Mouse (Mus musculus): ENCODE measurements around the gene Klhl26.
A peak's percentile ranks its signal among the peaks of the same experiment; 100 is the strongest.

The Klhl26 gene

DNA sequence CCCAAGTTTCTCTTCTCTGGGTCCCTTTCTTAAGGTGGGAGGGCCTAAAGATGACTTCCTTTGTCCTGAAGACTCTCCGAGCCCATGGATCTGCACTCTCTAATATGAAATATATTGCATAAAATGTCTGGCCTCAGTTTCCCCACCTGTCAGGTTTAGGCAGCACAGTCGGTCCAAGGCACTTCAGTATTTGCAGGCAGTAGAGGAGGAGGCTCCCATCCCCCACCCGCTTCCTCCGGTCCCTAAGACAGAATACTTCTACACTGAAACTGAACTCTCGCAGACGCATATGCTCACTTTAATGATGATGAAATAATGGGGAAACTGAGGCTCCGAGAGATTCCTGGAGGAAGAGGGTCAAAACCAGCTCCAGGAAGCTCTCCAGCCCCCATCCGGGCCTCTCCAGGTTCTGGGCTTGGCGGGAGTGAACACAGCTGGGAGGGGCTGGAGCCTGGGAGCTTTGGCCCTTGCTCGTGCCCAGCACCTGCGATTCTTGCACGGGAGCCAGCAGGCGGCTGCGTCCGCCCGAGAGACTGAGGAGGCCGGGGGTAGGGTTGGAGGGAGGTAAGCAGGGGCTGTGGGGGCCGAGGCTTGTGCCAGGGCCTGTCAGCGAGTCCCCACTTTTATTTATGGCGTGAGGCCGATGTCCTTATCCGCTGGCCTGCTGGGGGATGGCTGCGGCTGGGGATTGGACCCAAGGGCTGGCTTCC, 25.2 kb upstream of the Klhl26 start:
- DNase-seq (ENCODE audit: low read depth), result peak; percentile 31

DNA sequence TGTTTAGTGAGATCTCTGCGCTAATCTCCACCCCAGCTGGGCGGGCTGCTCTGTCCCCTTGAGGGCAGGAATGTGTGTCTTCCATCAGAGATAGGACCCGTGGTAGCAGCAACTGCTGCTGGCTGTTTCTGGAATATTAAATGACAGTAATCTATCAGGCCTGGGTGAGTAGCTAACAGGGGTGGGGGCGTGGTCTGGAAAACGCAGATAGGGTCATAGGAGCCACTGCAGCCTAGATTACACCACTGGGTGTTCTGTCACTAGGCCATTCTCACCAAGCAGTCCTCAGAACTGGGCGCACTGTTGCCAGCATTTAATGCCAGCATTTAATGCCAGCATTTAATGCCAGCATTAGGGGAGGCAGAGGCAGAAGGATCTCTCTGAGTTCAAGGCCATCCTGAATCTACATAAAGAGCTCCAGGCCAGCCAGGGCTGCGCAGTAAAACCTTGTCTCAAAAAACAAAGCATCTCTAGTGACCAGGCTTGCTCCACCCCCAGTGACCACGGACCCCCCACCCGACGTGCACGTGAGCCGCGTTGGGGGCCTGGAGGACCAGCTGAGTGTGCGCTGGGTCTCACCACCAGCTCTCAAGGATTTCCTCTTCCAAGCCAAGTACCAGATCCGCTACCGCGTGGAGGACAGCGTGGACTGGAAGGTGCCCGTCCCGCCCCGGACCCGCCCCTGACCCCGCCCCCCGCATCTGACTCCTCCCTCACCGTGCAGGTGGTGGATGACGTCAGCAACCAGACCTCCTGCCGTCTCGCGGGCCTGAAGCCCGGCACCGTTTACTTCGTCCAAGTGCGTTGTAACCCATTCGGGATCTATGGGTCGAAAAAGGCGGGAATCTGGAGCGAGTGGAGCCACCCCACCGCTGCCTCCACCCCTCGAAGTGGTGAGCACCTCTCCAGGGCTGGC, 23.9 kb upstream of the Klhl26 start:
- DNase-seq (ENCODE audit: low read depth), result peak; percentile 79

DNA sequence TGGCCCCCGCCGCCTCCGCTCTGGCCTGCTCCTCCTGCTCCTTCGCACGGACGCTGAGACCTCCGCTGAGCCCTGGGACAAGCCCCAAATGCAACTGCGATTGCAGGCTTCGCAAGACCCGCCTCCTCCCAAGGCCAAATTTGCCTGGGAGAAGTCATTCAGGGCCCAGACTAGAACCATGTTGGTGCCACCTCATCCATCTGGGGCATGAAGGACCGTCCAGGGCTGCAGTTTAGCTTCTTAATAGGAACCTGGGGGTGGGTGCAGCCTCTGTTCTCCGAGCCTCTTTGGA, 18.9 kb upstream of the Klhl26 start:
- no peak for DNase-seq (ENCODE audit: low read depth)

DNA sequence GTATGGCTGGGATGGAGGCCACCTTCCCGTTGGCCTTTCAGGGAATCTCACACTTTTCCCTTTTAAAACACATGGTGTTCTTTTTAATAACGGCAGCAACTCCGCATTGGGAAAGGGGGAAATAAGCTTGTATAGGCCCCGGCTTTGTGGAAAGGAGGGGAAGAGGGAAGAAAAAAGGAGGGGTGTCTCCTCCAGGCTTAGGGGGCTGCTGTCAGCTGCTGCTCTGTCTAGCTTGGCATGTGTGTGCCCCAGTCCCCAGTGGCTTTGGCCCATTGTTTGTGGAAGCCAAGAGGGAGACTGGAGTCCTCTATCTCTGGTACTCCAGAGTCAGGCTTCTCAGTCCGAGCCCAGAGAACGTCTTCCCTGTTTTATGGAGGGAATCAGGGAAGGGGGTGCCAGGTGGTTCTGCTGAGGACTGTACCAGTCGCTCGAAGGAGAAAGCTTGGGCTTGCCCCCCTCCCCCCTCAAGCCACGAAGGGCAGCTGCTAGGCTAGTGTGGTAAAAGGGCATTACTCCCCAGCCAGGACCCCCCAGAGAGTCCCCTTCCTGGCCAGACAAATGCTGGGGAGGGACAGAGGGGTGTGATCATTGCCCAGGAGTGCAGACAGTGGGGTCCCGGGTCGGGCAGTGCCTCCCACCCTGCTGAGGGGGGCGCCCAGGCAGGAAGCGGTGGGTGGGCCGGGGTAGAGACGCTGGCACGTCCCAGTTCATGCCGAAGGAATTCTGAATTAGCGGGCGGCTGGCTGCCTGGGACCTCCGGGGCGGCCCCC, 18.4 kb upstream of the Klhl26 start:
- DNase-seq (ENCODE audit: low read depth), result no peak

- peak; percentile 50 for DNase-seq (ENCODE audit: low read depth)
Measured at GRCm38 (mm10) chr8:70494416-70494945, 17.7 kb upstream of the Klhl26 start.

GRCm38 (mm10) chr8:70493692-70494415, 17.1 kb upstream of the Klhl26 start:
- peak; percentile 26 for DNase-seq (ENCODE audit: low read depth)

- DNase-seq (ENCODE audit: low read depth), result peak; percentile 19
Measured at GRCm38 (mm10) chr8:70492664-70493640, 16.2 kb upstream of the Klhl26 start, which contains the start of gene Crlf1. Gene Crlf1 (plus strand): TSS chr8:70493158.

- peak; percentile 29 for DNase-seq (ENCODE audit: low read depth)
Measured at GRCm38 (mm10) chr8:70490880-70491495, 14.2 kb upstream of the Klhl26 start.

- peak; percentile 19 for DNase-seq (ENCODE audit: low read depth)
Measured at GRCm38 (mm10) chr8:70490061-70490879, 13.5 kb upstream of the Klhl26 start.

- no peak for DNase-seq (ENCODE audit: low read depth)
Measured at GRCm38 (mm10) chr8:70489576-70489975, 12.8 kb upstream of the Klhl26 start.

DNA sequence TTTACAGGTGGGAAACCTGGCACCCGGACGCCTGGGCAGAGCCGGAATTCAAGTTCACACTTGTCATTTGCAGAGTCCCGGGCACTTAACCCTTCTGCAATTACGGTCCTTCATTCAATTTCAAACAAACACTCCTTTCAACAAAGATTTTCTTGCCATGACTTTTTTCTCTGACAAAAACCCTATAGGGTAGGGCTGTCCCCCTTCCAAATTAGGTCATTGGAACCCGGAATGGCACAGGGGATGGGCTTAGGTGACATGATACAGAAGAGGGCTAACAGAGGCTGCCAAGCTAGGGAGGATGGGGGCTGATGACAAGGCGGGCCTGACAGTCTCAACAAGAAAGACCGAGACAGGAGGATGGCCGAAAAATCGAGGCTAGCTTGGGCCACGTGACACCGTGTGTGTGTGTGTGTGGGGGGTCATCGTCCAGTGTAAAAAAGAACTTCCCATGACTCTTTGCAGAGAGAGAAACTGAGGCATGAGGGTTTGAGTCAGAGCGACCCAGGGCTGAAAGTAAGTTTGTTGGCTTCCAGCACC, 12.2 kb upstream of the Klhl26 start:
- DNase-seq (ENCODE audit: low read depth), result peak; percentile 41

DNA sequence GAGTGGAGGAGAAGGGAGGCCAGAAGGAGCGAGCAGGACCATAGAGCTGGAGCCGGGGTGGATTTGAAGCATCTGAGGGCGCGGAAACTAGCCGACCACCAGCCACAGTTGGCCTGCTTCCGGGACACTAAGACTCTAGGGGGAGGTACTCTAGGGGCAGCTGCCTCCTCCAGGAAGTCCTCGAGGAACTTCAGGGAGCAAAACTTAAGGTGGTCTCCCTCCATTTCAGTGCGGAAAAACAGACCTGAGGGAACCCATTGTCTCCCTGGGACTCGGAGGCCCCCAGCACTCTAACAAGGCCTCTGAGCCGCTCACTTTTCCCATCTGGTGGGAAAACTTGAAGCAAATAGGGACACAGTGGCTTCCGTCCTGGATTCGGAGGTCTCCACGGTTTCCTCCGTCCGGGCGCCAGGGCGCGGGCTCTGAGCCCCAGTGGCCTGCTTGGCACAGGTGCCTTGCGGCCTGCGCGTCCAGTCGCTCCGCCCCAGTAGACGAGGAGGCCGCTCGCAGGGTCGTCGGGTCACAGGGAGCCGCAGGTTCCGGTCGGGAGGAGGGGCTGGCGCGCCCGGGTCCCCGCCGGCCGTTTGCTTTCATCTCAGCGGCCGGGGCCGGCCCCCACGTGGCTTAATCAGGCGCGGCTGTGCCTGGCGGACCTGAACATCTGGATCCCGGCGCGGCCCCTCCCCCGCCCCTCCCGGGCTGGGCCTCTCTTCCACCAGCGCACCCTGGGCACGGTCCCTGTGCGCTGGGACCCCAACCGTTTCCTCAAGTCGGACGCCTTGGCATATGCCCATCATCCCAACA, 11.4 kb upstream of the Klhl26 start:
- DNase-seq (ENCODE audit: low read depth), result peak; percentile 47

GRCm38 (mm10) chr8:70486941-70487520, 10.3 kb upstream of the Klhl26 start, which contains the start of gene Tmem59l:
Gene Tmem59l (minus strand): TSS chr8:70487358.
- DNase-seq (ENCODE audit: low read depth), result no peak

- DNase-seq (ENCODE audit: low read depth), result no peak
Measured at GRCm38 (mm10) chr8:70486191-70486681, 9.5 kb upstream of the Klhl26 start.

DNA sequence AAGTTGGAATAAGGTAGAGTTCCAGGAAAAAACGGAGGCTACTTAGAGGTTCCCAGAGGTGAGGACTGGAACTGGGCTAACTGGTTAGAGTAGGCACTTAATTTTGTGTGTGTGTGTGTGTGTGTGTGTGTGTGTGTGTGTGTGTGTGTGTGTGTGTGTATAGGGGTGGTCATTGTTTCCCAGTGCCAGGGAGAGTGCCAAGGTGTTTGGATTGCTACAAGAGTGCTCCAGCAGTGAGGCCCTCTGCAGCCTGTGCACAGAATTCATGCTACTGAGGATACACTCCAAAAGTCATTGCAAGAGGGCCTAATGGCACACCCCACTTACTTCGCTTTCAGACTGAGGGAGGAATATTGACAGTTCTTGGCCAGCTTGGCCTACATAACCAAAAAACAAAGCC, 6.2 kb upstream of the Klhl26 start:
- no peak for DNase-seq (ENCODE audit: low read depth)

DNA sequence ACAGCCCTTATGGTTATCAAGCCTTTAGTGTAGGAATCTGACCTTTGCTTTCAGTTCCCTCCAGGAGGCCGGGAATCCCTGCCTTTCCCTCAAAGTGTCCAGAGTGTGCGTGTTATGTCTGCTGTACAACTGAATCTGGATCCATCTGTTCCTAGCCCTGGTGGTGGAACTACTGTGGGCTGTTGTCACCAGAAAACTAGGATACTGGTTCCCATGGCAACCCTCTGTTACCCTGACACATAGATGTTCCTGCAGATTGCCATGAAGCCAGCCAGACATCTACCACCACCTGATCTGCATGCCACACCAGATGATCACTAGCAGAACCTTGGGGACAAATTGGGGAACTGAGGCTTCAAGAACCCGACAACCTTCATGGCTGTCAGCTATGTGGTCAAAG, 5.1 kb upstream of the Klhl26 start:
- DNase-seq (ENCODE audit: low read depth), result no peak

DNA sequence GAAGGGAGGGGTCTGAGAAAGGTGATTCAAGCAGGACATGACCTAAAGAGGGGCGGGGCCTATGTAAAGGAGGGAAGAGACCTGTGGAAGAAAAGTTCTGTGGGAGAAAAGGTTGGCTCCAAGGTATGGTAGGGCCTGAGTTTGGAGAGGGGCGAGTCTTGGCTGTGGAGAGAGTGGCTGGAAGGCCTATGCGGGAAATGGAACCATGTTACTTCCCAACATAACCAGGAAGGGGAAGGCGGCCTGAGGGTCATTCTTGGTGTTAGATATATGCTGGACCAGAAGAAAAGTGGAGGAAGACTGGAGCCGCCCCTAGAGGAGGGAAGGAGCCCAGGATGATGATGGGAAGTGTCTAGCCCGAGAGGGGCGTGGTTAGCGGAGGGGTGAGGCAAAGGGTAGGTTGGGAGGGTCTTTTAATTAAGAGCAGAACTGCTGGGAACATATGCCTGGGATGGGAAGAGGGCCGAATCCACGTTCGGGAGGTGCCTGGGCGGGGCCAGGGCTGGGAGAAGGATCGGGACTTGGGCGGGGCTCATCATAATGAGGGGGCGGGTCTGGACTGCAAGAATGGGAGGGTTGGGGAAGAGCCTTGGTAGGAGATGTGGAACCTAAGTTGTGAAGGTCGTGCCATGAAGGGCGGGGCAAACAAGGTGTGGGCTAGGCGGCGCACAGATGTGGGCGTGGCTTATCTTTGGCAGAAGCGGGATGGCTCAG, 658 bp upstream of the Klhl26 start:
- peak; percentile 62 for DNase-seq (ENCODE audit: low read depth)

Measured in induced T-regulatory cell, adult 2 months (primary cell).